Mouse (Mus musculus): Measurements from ENCODE around the gene Frzb.
"Not testable (repeated sequence)": the region's sequence is repeated elsewhere in the genome, so short reads cannot be mapped to it uniquely, and the experiment has no call there.

Gene Frzb

DNA sequence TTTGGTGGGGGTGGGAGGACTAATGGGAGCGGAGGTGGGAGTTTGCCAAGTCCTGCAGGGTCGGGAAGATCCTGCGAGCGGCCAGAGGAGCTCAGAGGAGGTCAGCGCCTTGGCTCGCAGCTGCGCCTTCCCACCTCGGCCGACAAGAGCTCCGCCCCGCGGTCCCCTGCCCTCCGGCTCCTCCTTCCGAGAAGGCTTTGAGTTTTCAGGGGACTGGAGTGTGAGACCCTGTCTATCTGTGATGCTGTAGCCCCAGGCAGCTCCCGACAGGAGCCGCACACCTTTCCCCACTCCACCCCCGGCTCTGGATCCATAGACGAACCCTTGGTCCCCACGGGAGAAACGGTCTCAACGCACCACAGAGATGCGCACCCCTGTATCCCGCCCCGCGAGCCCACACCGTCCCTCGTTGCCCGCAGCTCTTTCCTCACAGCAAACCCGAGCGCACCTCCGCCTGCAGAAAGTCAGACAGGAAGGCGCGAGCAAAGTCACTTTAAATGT, at the start of gene Frzb:
TSS of gene Frzb (minus strand) at position 335 of the 501 bp plus-strand sequence.
- peak; percentile 29 for DNase-seq

GRCm38 (mm10) chr2:80495304-80495703, 47.9 kb upstream of the Frzb start:
- DNase-seq, result not testable (repeated sequence)

DNA sequence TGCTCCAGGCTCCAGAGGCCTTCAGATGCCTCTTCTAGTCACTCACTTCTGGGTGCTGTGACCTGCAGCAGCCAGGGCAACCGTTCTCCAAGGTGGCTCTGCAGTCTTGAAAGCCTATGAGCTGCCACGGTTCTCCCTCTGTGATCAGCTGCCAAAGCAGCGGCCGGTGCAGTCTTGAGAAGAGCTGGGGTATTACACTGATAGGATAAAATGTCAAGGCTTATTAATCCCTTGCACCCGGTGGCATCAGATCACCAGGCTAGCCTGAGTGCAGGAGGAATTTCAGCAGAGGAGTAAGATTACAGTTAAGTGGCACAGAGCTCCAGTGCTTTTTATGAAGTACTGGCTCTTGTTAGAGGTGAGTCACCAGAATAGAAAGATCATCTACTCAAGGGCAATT, 39.4 kb upstream of the Frzb start:
- no peak for DNase-seq

GRCm38 (mm10) chr2:80484951-80485350, 37.5 kb upstream of the Frzb start:
- DNase-seq, result no peak

DNA sequence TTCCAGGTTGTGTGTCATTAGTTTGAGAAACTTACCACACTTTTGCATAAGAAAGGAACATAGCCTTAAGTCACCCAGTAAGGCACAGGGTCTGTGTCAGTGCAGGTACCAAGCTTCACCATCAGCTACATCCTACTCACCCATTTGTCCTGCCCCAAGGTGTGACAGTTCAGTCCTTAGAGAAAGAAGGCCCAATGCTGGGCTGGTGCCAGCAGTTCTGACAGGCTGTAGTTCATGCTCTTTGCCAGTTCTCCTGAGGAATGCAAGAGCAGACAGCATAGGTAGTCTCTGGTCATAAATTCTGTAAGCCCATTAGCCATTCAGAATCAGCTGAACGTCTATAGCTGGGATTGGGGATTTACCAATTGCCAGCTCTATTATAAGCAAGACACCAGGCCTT, 28.4 kb upstream of the Frzb start:
- DNase-seq, result no peak

DNA sequence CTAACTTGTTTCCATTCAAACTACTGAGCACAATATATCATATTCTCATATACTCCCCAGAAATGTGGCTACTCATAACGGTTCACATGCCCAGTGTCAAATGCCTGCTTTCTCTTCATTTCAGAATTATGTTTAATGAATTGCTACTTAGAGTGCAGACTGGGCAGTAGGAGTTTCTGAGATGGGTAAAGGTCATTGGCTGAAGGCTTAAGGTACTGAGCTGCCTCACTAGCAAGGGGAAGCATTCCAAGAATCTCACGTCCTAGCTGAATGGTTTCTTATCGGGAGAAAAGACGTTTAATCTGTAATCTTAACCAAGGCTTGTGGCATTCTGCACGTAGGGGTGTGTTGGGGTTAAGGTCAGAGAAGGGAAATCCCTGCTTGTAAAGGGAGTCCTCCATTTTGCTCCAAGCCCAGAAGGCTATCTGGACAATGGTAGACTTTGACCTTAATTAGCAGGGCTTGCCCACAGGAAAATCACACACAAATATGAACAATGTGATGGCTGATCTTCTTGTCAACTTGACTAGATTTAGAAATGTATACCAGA, 26.9 kb upstream of the Frzb start:
- DNase-seq, result no peak

GRCm38 (mm10) chr2:80465991-80466821, 18.8 kb upstream of the Frzb start:
- no peak for DNase-seq

- no peak for DNase-seq
Measured at GRCm38 (mm10) chr2:80461827-80462226, 14.4 kb upstream of the Frzb start.

GRCm38 (mm10) chr2:80448231-80448630, 806 bp upstream of the Frzb start:
- DNase-seq, result peak; percentile 7

- DNase-seq, result no peak
Measured at GRCm38 (mm10) chr2:80446308-80447151, 895 bp downstream of the Frzb start.

- no peak for DNase-seq
Measured at GRCm38 (mm10) chr2:80445926-80446307, 1.5 kb downstream of the Frzb start.

DNA sequence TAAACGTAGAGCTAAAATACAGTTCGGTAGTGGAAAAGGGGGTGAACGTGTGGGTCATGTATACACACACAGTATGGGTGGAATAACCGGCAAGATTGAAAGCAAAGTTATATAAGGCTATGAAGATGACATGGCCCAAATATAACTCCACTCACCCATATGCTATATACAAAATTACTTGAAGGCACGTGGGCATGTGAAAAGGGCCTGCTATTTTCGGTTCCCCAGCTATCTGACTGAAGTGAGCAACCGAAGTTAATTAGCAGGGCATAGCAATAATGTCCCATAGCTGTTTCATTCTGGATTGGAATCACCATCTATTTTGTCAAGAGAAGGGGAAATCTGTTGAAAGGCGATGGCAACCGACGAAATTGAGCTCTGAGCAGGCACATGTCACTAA, 1.9 kb downstream of the Frzb start:
- no peak for DNase-seq

DNA sequence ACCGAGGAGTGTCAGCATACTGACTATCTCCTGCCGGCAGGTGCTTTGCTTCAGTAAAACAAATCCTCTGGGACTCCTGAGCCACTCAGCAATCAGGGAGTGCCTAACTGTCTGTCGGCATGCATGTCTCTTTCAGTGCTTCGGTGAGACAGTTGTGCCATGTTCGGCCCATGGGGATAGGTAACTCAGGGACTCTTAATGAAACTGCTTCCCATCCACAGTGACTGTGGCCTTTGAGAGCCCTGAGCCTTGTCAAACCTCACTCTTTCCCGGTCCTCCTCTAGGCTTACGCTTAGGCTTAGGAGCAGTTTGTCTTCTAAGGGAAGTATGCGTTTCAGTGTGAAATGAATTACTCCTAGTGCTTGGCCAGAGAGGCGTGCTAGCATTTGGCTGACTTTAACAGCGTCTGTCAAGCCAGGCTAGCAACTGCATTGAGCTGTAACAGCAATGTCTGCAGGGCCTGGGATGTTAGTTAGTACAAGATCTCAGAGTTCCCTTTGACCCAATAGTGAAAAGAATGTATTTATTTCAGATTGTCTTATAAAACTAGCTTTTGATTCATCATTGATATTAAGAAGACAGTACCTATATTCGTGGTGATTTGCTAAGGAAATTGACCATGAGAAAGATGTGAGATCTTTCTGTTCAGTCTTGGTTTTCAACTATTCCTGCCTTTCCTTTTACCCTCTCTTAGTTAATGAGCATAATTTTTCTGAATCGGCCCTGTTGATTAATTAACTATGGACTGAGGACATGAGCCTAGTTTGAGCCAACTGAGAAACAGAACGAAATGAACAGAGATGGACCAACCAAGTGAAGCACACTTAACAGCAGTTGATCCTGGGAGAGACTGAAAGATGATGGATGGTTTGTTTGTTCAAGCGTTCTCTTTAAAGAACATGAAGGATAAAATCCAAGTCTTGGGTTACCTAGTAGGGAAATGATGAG, 2.7 kb downstream of the Frzb start:
- no peak for DNase-seq

DNA sequence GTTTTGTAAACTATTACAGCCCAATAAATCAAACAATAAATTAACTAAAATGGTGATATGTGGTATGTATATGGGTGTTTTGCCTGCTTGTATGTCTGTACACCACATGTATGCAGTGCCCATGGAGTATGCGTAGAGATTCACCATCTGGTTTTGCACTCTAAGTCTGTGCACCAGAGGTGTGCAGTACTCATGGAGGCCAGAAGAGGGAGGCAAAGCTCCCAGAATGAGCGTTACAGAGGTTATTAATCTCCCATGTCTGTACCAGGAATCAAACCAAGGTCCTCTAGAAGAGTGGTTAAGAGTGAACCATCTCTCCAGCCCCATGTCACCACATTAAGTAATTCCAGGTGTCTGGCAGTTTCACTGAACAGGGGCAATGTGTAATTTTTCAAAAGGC, 3.5 kb downstream of the Frzb start:
- DNase-seq, result no peak

DNA sequence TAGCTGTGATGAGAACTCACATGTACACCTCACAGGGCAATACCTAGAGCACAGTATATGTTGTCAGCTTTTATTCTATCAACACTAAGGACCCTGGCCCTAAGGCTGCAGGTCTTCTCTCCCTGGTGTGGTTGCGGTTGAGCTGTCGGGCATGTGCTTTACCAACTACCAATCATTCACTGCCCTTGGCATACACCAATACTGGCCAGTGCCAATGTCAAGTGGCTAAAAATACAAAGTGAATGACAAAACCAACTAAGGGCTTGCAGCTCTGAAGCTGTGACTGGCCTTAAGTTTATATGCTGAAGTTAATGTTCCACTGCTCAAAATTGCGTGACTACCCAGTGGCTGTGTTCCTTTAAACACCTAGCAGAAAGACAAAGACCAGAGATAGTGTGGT, 6.0 kb downstream of the Frzb start:
- no peak for DNase-seq

DNA sequence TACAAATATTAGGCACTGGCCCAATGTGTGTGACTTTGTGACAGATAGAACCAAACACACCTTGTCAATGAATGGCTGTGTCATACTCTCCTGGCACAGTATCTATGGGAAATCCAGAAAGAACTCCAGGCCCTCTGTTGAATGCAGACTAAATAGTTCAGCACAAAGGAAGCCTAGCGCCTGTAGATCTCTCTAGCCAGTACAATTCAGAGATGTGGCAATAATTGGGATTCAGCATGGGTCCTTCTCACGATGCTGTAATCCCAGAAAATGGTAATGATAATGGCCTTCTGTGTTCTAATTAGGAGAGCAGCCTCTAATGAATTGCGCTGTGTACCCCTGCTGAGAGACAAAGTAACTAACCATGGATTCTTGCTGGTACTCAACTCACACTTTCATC, 8.6 kb downstream of the Frzb start:
- no peak for DNase-seq

- no peak for DNase-seq
Measured at GRCm38 (mm10) chr2:80437401-80437800, 10.0 kb downstream of the Frzb start.

DNA sequence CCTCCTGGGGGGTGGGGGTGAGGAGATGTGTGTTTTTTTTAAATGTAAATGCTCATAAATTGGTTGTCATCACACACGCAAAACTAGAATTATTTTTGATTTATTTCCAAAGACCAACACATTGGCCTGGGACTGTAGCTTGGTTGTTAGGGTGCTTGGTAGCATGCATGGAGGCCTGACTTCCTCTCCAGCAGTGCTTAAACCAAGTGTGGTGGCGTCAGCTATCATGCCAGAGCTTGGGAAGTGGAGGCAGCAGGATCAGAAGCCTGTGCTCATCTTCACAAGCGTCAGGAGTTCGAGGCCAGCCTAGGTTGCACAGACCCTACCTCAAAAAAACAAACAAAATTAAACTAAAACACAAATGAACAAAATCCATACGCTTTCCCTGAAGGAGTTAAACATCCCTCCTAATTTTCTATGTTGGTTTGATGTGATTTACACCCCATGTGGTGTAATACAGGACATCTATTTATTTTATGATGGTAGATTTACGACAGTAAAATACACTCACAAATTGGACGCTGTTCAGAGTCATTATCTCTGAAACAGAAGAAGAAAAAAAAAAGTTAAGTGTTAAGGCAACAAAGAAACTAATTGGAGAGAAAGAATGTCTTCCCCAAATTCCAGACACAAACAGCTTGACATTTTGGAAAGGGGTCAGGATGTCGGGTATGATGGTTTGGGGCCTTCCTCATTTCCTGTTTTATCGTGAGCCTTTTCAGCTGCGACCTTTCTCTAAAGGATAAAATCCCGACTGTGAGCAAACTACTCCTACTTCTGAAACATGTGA, 12.4 kb downstream of the Frzb start:
- DNase-seq, result no peak

DNA sequence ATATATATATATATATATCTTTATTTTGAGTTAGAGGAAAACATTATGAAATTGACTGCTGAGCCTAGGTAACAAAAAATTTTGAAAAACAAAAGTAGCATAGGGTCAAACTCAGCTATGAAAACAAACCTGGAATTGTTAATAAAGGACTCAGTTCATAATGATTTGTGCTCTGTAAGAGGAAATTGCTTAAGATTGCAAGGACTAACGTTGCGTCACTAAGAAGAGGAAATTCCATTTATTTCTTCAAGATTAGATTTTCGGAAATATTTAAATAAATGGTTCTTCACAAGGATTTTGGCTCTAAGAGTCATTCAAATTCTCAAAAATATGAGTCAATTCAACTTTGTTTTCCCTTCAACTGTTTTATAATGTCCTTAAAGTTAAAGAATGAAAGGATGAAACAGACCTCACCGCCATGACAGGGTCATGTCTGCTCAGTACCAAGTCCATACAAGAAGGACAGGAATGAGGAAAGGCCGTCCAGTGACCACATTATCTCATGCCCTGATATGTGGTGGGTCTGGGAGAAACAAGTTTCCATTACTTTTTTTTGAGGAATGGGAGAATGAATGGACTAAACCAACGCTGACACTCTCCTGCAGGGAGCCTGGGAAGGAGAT, 14.1 kb downstream of the Frzb start:
- no peak for DNase-seq

DNA sequence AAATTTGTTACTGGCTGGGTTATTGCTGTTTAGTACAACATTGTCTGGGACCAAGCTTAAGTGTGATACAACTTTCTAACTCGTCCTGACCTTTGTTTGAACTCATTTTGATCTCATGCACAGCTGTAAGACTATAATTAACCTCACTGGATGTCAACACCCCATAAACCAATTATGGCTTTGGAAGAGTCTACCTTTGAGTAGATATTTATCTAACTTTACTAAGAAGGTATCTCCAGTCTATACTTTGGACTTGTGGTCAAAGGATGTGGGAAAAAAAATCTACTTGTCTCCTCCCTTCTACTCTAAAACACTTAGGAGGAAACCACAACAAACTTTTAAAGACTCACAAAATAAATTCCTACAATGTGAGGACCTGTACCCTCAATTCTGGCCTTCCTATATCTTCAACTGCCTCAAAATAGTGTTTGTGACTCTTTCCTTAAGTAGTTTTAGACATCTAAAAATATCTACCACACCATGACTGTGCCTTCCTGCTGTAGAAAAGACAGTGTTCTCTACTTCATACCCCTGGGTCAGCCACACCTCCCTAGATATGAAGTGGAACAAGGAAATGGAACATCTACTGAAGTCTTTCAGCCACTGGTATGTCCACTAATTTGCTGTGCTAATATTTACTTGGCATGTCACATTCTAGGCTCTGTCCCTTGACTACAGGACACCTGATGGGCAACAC, 16.9 kb downstream of the Frzb start:
- DNase-seq, result no peak

All from liver (tissue).